31 mouse cellular contexts compared by ENCODE assay signal in genomic region chr4:44670380-44670779, GRCm38 (mm10). TPM values are rescaled to one million over a fixed set of nuclear protein-coding genes. Genes with fewer than 3 reads are reported as not detected.
"Had no signal": no experiment of that assay in that cellular context is flagged by ENCODE, and none has a peak within 500 bp of the region (broad histone marks: within the 10 kb centered on the region; RNA-seq: fewer than 3 reads in every experiment).

No protein-coding gene starts in this region.

- H3K27ac ChIP-seq: gastrocnemius, adult 2 months; heart, adult 2 months; heart, embryonic 13.5 days; heart, embryonic 15.5 days; hindbrain, embryonic 13.5 days; hindbrain, embryonic 15.5 days; hindbrain, postnatal 0 days; kidney, embryonic 15.5 days; kidney, postnatal 0 days; limb, embryonic 13.5 days; limb, embryonic 15.5 days; liver, embryonic 12.5 days had no signal

- H3K36me3 ChIP-seq: heart, embryonic 13.5 days; heart, embryonic 15.5 days; hindbrain, embryonic 13.5 days; hindbrain, embryonic 15.5 days; kidney, embryonic 15.5 days; limb, embryonic 13.5 days; limb, embryonic 15.5 days; liver, embryonic 12.5 days had no signal

- H3K4me3 ChIP-seq: gastrocnemius, adult 2 months; heart, adult 2 months; heart, embryonic 13.5 days; heart, embryonic 15.5 days; hindbrain, embryonic 13.5 days; hindbrain, embryonic 15.5 days; kidney, embryonic 15.5 days; limb, embryonic 13.5 days; limb, embryonic 15.5 days; liver, embryonic 12.5 days had no signal

- DNase-seq: gastrocnemius, adult 2 months; gastrocnemius, postnatal 14 days; gastrocnemius, postnatal 36 days; heart, adult 11 months; heart, postnatal 14 days; heart, postnatal 36 days; kidney, adult 11 months; kidney, adult 2 months; kidney, adult 9 months; kidney, postnatal 14 days; kidney, postnatal 36 days; layer of hippocampus, adult 9-11 months; layer of hippocampus, postnatal 36 days; left cerebral cortex, postnatal 4 days had no signal

- H3K4me1 ChIP-seq: heart, embryonic 13.5 days; hindbrain, embryonic 15.5 days; kidney, embryonic 15.5 days; limb, embryonic 15.5 days; liver, embryonic 12.5 days had no signal

RNA-seq across cellular contexts. Expression of gene Pax5, which starts 39.9 kb away (rescaled TPM):
- total RNA-seq: gastrocnemius, postnatal 36 days; hematopoietic stem cell, adult 5-6 weeks had no signal
- polyA plus RNA-seq: heart, embryonic 11.5 days; heart, embryonic 15.5 days; heart, postnatal 0 days; intestine, embryonic 14.5 days; intestine, embryonic 16.5 days; kidney, postnatal 0 days; limb, embryonic 11.5 days; limb, embryonic 13.5 days had no signal
